Mouse (Mus musculus) heart, embryonic 11.5 days (tissue): ENCODE results near the gene Olfr1364. TPM values are rescaled to one million over a fixed set of nuclear protein-coding genes. Genes with fewer than 3 reads are reported as not detected.

Source experiments
- polyA plus RNA-seq: library from polyadenylated mRNA; unstranded; fragments of >200 nt; fragmentation: Nextera tagmentation; extraction: Ambion mirVana; gene quantifications from 2 replicates; pipeline ENCODE4 v1.2.1, GENCODE M21; 2014

Olfr1364 gene
- polyA plus RNA-seq, 1 experiment from 2014 or later: not detected

Other genes starting within 250 kb of the Olfr1364 start
- not detected in 2 replicates for gene Olfr1367, start 234.8 kb downstream of the Olfr1364 start, polyA plus RNA-seq
- gene Zscan12, start 218.9 kb downstream of the Olfr1364 start, polyA plus RNA-seq: 9.3 and 9.9 TPM in 2 replicates
- 69.5 and 71.3 TPM in 2 replicates for gene Zkscan3, start 179.0 kb downstream of the Olfr1364 start, polyA plus RNA-seq
- gene Pgbd1, start 140.7 kb downstream of the Olfr1364 start, polyA plus RNA-seq: 2.3 and 3.6 TPM in 2 replicates
- 20.3 and 26.7 TPM in 2 replicates for gene Zscan26, start 128.0 kb downstream of the Olfr1364 start, polyA plus RNA-seq
- gene Nkapl, start 113.2 kb downstream of the Olfr1364 start, polyA plus RNA-seq: 2.0 and 2.6 TPM in 2 replicates
- gene Zkscan4, start 102.9 kb downstream of the Olfr1364 start, polyA plus RNA-seq: 1.2 and 1.8 TPM in 2 replicates
- gene Gm10065, start 102.3 kb downstream of the Olfr1364 start, polyA plus RNA-seq: not detected in 2 replicates
- 0.14 and 0.46 TPM in 2 replicates for gene AK157302, start 86.5 kb downstream of the Olfr1364 start, polyA plus RNA-seq
- gene Gm11273, start 80.3 kb downstream of the Olfr1364 start, polyA plus RNA-seq: 7.4 and 8.5 TPM in 2 replicates
- gene Zkscan8, start 50.6 kb downstream of the Olfr1364 start, polyA plus RNA-seq: 6.4 and 6.5 TPM in 2 replicates
- 0.14 and 0.15 TPM in 2 replicates for gene Olfr1366, start 39.0 kb downstream of the Olfr1364 start, polyA plus RNA-seq
- gene Olfr1535, start 21.9 kb downstream of the Olfr1364 start, polyA plus RNA-seq: not detected in 2 replicates
- not detected in 2 replicates for gene Olfr1362, start 32.3 kb upstream of the Olfr1364 start, polyA plus RNA-seq
- gene Olfr11, start 60.8 kb upstream of the Olfr1364 start, polyA plus RNA-seq: not detected in 2 replicates
- gene Olfr1361, start 81.6 kb upstream of the Olfr1364 start, polyA plus RNA-seq: not detected in 2 replicates
- gene Olfr1360, start 95.6 kb upstream of the Olfr1364 start, polyA plus RNA-seq: not detected in 2 replicates
- gene Olfr1359, start 116.4 kb upstream of the Olfr1364 start, polyA plus RNA-seq: not detected in 2 replicates
- gene Hist1h2bl, start 134.4 kb upstream of the Olfr1364 start, polyA plus RNA-seq: not detected in 2 replicates
- gene Hist1h2ai, start 134.7 kb upstream of the Olfr1364 start, polyA plus RNA-seq: 6.5 and 8.4 TPM in 2 replicates
- gene Hist1h3h, start 135.9 kb upstream of the Olfr1364 start, polyA plus RNA-seq: 4.4 TPM in 1 of 2 replicates, not detected in the other
- 1.4 and 1.6 TPM in 2 replicates for gene Hist1h2bm, start 140.3 kb upstream of the Olfr1364 start, polyA plus RNA-seq
- 0.79 and 1.1 TPM in 2 replicates for gene Hist1h4j, start 153.3 kb upstream of the Olfr1364 start, polyA plus RNA-seq
- 3.0 TPM in 1 of 2 replicates, not detected in the other for gene Hist1h4k, start 168.7 kb upstream of the Olfr1364 start, polyA plus RNA-seq
- 3.1 and 4.2 TPM in 2 replicates for gene Hist1h2ak, start 172.1 kb upstream of the Olfr1364 start, polyA plus RNA-seq
- 1.6 and 2.0 TPM in 2 replicates for gene Hist1h2bn, start 172.4 kb upstream of the Olfr1364 start, polyA plus RNA-seq
- gene Hist1h1b, start 198.9 kb upstream of the Olfr1364 start, polyA plus RNA-seq: 5.9 and 10.8 TPM in 2 replicates
- gene Hist1h3i, start 201.6 kb upstream of the Olfr1364 start, polyA plus RNA-seq: 107 and 123 TPM in 2 replicates
- gene Hist1h2an, start 205.5 kb upstream of the Olfr1364 start, polyA plus RNA-seq: 3.3 and 6.2 TPM in 2 replicates
- gene Hist1h2bp, start 205.7 kb upstream of the Olfr1364 start, polyA plus RNA-seq: 1.5 TPM in 1 of 2 replicates, not detected in the other
- 9.4 and 11.6 TPM in 2 replicates for gene Hist1h2bq, start 228.4 kb upstream of the Olfr1364 start, polyA plus RNA-seq
- not detected in 2 replicates for gene Hist1h2ao, start 228.7 kb upstream of the Olfr1364 start, polyA plus RNA-seq
- not detected in 2 replicates for gene Hist1h4m, start 230.0 kb upstream of the Olfr1364 start, polyA plus RNA-seq